Mouse (Mus musculus): ENCODE measurements around the gene Pvr. TPM values are rescaled to one million over a fixed set of nuclear protein-coding genes. Genes with fewer than 3 reads are reported as not detected.
A peak's percentile ranks its signal among the peaks of the same experiment; 100 is the strongest.

Pvr gene
- total RNA-seq (2014; rRNA removed) (11.0 and 14.7 TPM in 2 replicates), polyA plus RNA-seq (2015; fragmentation: Nextera tagmentation; extraction: Ambion mirVana) (7.1 and 7.7 TPM in 2 replicates)

DNA sequence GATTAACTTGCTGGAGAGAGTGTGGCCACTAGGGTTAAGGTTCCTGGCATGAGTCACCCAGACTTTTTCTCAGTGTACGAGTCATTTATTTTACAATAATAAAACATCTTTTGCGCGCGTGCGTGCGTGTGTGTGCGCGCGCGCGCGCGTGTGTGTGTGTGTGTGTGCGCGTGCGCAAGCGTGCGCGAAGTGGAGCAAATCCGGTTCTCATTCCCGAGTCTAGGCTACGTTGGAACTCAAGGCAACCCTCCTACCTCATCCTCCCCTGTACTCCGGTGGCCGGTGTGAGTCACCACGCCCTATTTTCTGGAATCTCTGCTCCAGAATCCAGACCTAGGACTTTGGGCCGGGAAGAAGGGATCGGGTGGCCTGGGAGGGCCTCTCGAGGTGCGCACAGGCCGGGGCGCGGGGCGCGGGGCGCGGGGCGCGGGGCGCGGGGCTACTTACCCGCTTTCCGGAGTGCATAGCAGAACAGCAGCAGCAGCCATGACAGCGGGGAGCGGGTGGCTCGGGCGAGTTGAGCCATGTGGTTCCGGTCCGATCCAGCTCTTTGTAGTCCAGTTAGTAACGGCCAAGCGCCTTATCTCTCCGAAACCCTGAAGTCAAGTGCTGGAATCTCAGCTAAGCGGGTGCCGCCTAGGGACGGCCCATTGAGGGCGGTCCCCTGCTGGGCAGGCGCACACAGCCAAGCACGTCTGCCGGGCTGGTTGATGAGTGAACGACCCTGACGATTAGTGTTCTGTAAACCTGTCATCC lies at the start of gene Pvr:
TSS of gene Pvr (minus strand) at position 655 of the 756 bp plus-strand sequence.
- H3K9ac ChIP-seq (replicated peaks; ENCODE audit: low read length, poor library complexity, severe bottlenecking) = peak within 1 kb of the TSS; percentile 96
- no peaks in the 10 kb centered on the region for H3K27me3 ChIP-seq (ENCODE audit: insufficient read depth, low read length)
- peak within 1 kb of the TSS; percentile 98 for H3K27ac ChIP-seq (ENCODE audit: low read depth, low read length)
- no peaks in the 10 kb centered on the region for H3K9me3 ChIP-seq (ENCODE audit: low read length)
- WGBS = under 1% methylated on average over 52 of the region's 60 CpGs
- H3K4me3 ChIP-seq (ENCODE audit: low read depth, low read length) = peak within 1 kb of the TSS; percentile 76
- peak within 1 kb of the TSS; percentile 63 for H3K4me2 ChIP-seq (ENCODE audit: low read depth, low read length, poor library complexity, severe bottlenecking)
- TF ChIP-seq CTCF (IDR thresholded peaks at IDR 0.05) = peak; percentile 49
- H3K4me1 ChIP-seq (ENCODE audit: insufficient read depth, low read length) = no peaks in the 10 kb centered on the region
- H3K36me3 ChIP-seq (ENCODE audit: insufficient read depth, low read length) = peaks cover 17% of the 10 kb centered on the region
- ATAC-seq (ENCODE audit: low FRiP score) (peak; percentile 84), DNase-seq (ENCODE audit: low spot score) (peak; percentile 73)

DNA sequence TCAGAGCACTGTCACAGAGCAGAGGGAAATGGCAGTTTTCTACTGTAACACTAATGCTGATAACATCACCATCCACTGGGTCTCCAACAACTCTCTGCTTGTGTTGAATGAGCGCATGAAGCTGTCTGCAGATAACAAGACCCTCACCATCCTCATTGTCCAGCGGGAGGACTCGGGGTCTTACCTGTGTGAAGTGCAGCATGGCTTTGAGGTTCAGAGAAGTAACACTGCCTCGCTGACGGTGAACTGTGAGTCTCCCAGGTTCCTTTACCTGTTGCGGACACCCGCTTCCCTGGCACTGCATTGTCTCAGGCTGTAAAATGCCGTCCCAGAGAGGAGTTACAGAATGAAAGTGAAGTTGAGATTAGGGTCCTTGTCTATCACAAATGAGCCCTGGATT lies 49.2 kb upstream of the Pvr start:
- H3K4me3 ChIP-seq (ENCODE audit: low read depth, low read length) = no peak overlapping the region
- no peak for TF ChIP-seq CTCF (IDR thresholded peaks at IDR 0.05)
- no peak overlapping the region for H3K27ac ChIP-seq (ENCODE audit: low read depth, low read length)
- no peaks in the 10 kb centered on the region for H3K27me3 ChIP-seq (ENCODE audit: insufficient read depth, low read length)
- ATAC-seq (ENCODE audit: low FRiP score) (no peak), DNase-seq (ENCODE audit: low spot score) (no peak)
- H3K9ac ChIP-seq (replicated peaks; ENCODE audit: low read length, poor library complexity, severe bottlenecking) = no peak overlapping the region
- WGBS = 94% methylated on average over 8 of the region's 8 CpGs
- H3K4me2 ChIP-seq (ENCODE audit: low read depth, low read length, poor library complexity, severe bottlenecking) = no peak overlapping the region
- H3K9me3 ChIP-seq (ENCODE audit: low read length) = peaks cover 10% of the 10 kb centered on the region; the same call in 1 of the 2 replicates
- no peaks in the 10 kb centered on the region for H3K4me1 ChIP-seq (ENCODE audit: insufficient read depth, low read length)
- no peaks in the 10 kb centered on the region for H3K36me3 ChIP-seq (ENCODE audit: insufficient read depth, low read length)

DNA sequence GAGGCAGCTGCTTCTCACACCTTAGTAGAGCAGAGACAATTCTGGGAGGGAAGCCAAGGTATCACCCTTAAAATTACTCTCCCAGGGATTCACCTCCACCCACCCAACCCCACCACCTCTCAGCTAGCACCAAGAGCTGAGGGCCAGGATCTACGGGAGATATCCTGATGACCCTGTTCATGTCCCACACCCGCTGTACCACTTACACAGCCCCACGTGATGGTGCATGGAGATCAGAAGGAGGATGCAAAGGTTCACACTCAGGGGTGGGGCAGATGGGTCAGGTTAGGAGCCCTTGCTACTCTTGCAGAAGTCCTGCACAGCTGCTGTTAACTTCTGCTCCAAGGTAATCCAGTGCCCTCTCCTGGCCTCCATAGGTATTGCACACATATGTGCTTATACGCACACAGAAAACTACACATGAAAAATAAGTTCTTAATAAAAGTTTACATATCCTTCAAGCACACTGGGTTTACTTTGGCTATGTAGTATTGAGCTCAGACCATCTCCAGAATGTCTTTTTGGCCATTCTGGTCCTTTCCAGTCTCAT lies 48.7 kb upstream of the Pvr start:
- Histone ChIP-seq H3K9me3 (ENCODE audit: low read length) (peaks cover 10% of the 10 kb centered on the region; the same call in 1 of the 2 replicates), H3K4me3 (ENCODE audit: low read depth, low read length) (no peak overlapping the region), H3K9ac (replicated peaks; ENCODE audit: low read length, poor library complexity, severe bottlenecking) (no peak overlapping the region), H3K36me3 (ENCODE audit: insufficient read depth, low read length) (no peaks in the 10 kb centered on the region), H3K27ac (ENCODE audit: low read depth, low read length) (no peak overlapping the region), H3K4me2 (ENCODE audit: low read depth, low read length, poor library complexity, severe bottlenecking) (no peak overlapping the region), H3K4me1 (ENCODE audit: insufficient read depth, low read length) (no peaks in the 10 kb centered on the region), H3K27me3 (ENCODE audit: insufficient read depth, low read length) (no peaks in the 10 kb centered on the region)
- DNase-seq (ENCODE audit: low spot score) (no peak), ATAC-seq (ENCODE audit: low FRiP score) (no peak)
- TF ChIP-seq CTCF (IDR thresholded peaks at IDR 0.05) = no peak
- WGBS = 93% methylated on average over 4 of the region's 4 CpGs

DNA sequence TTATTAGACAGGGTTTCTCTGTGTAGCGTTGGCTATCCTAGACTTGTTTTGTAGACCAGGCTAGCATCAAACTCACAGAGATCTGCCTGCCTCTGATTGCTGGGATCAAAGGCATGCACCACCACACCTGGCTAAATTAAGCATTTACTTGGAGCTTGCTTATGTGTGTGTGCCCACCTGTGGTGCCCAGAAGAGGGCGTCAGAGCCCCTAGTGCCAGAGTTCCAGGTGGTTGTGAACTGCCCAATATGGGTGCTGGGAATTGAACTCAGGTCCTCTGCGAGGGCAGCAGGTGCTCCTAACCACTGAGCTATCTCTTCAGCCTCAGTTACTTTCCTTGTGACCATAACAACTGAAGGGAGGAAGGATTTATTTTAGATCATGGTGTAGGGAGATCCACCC lies 48.1 kb upstream of the Pvr start:
- Histone ChIP-seq H3K36me3 (ENCODE audit: insufficient read depth, low read length) (no peaks in the 10 kb centered on the region), H3K27ac (ENCODE audit: low read depth, low read length) (no peak overlapping the region), H3K4me2 (ENCODE audit: low read depth, low read length, poor library complexity, severe bottlenecking) (no peak overlapping the region), H3K4me3 (ENCODE audit: low read depth, low read length) (no peak overlapping the region), H3K4me1 (ENCODE audit: insufficient read depth, low read length) (no peaks in the 10 kb centered on the region), H3K9ac (replicated peaks; ENCODE audit: low read length, poor library complexity, severe bottlenecking) (no peak overlapping the region), H3K27me3 (ENCODE audit: insufficient read depth, low read length) (no peaks in the 10 kb centered on the region), H3K9me3 (ENCODE audit: low read length) (peaks cover 10% of the 10 kb centered on the region; the same call in 1 of the 2 replicates)
- ATAC-seq (ENCODE audit: low FRiP score) (no peak), DNase-seq (ENCODE audit: low spot score) (no peak)
- TF ChIP-seq CTCF (IDR thresholded peaks at IDR 0.05) = no peak
- 78% methylated on average over 3 of the region's 3 CpGs for WGBS

DNA sequence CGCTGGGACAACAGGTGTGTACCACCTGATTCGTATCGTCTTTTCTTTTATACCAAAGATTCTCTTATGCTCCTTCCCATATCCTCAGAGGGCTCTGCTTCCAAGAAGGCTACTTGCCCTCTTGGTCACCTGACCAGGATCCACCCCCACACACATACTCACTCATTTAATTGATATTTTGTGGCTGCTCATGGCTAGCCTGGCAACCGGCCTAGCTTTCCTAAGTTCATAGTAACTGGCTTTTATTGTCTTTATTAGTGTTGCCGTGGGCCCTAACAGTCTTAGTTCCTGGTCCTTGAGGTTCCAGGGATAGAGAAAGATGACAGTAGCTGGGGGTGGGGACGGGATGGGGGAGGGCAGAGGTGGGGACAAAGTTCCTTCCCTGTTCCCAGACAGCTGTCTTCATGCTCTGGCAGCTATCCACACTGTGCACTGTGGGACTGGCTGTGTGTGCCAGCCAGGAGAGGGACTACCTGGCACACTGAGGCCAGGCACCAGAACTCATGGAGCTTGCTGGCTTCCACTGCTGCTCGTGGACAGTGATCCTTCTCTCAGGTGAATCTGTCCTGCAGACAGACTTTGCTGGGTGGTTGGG lies 44.1 kb upstream of the Pvr start, which contains the start of gene Ceacam20:
TSS of gene Ceacam20 (plus strand) at position 428 of the 595 bp plus-strand sequence.
- WGBS = 77% methylated on average over 7 of the region's 7 CpGs
- Histone ChIP-seq H3K4me1 (ENCODE audit: insufficient read depth, low read length) (no peaks in the 10 kb centered on the region), H3K36me3 (ENCODE audit: insufficient read depth, low read length) (no peaks in the 10 kb centered on the region), H3K9me3 (ENCODE audit: low read length) (peaks cover 10% of the 10 kb centered on the region; the same call in 1 of the 2 replicates), H3K4me2 (ENCODE audit: low read depth, low read length, poor library complexity, severe bottlenecking) (no peak within 1 kb of the TSS), H3K27ac (ENCODE audit: low read depth, low read length) (no peak within 1 kb of the TSS), H3K27me3 (ENCODE audit: insufficient read depth, low read length) (no peaks in the 10 kb centered on the region), H3K9ac (replicated peaks; ENCODE audit: low read length, poor library complexity, severe bottlenecking) (no peak within 1 kb of the TSS), H3K4me3 (ENCODE audit: low read depth, low read length) (no peak within 1 kb of the TSS)
- DNase-seq (ENCODE audit: low spot score) = no peak
- ATAC-seq (ENCODE audit: low FRiP score) = no peak
- TF ChIP-seq CTCF (IDR thresholded peaks at IDR 0.05) = no peak

DNA sequence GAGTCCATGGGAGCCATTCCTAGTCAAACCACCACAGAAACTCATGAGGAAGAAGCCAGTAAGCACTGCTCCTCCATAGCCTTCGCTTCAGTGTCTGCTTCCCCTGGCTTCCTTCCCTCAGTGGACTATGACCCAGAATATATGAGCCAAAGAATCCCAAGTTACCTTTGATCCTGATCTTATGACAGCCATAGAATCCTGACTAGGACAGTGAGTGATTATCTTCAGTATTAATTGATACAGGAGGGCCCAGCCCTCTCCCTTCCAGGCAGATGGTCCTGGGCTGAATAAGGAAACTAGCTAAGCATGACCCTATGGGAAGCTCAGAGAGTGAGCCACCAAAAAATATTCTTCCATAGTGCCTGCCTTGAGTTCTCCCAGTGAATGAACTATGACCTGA lies 41.5 kb upstream of the Pvr start:
- Histone ChIP-seq H3K4me2 (ENCODE audit: low read depth, low read length, poor library complexity, severe bottlenecking) (no peak overlapping the region), H3K36me3 (ENCODE audit: insufficient read depth, low read length) (no peaks in the 10 kb centered on the region), H3K4me1 (ENCODE audit: insufficient read depth, low read length) (no peaks in the 10 kb centered on the region), H3K27ac (ENCODE audit: low read depth, low read length) (no peak overlapping the region), H3K4me3 (ENCODE audit: low read depth, low read length) (no peak overlapping the region), H3K9me3 (ENCODE audit: low read length) (0 out of 2 replicates have a peak, but pooled peaks cover 4% of the 10 kb centered on the region), H3K27me3 (ENCODE audit: insufficient read depth, low read length) (no peaks in the 10 kb centered on the region), H3K9ac (replicated peaks; ENCODE audit: low read length, poor library complexity, severe bottlenecking) (no peak overlapping the region)
- TF ChIP-seq CTCF (IDR thresholded peaks at IDR 0.05) = no peak
- DNase-seq (ENCODE audit: low spot score) (no peak), ATAC-seq (ENCODE audit: low FRiP score) (no peak)
- 62% methylated on average over 1 of the region's 1 CpGs for WGBS

All from midbrain, postnatal 0 days (tissue).